ENCODE assay signal across 8 mouse cellular contexts in the genomic region with DNA sequence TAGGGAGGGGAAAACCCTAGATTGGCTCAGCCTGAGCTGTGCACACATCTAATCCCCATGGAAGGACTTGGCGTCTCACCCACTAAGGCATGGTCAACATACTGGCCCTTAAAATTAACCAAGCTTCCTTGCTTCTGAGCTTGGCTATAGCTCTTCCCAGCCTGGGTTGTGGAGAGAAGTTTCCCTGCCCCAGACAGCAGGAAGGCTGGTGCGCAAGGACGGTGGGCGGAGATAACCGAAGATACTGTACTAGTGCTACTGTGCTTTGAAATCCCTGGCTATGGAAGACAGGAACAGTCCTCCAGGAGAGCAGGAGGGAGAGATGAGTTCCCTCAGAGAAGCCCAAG. TPM values are rescaled to one million over a fixed set of nuclear protein-coding genes. Genes with fewer than 3 reads are reported as not detected.
A peak's percentile ranks its signal among the peaks of the same experiment; 100 is the strongest.
DNase-seq lines count a peak whose midpoint lies in the region; ATAC-seq and TF ChIP-seq lines count a peak whose summit lies in the region.

No protein-coding gene starts in this region.

- H3K9me3 ChIP-seq in erythroblast, embryonic 14.5 days (ENCODE audit: control insufficient read depth, low read length): no peaks in the 10 kb centered on the region
- H3K9me3 ChIP-seq in limb, embryonic 15.5 days: no peaks in the 10 kb centered on the region

- no peaks in the 10 kb centered on the region for H3K27me3 ChIP-seq in erythroblast, embryonic 14.5 days (ENCODE audit: control insufficient read depth)
- no peaks in the 10 kb centered on the region for H3K27me3 ChIP-seq in thymus, adult 2 months (ENCODE audit: control insufficient read depth, insufficient read depth, low read length)
- H3K27me3 ChIP-seq in limb, embryonic 15.5 days: no peaks in the 10 kb centered on the region

- DNase-seq in thymus, adult 2 months: no peak
- DNase-seq in thymus, postnatal 10 days (ENCODE audit: low spot score in 2 of 2): no peak
- DNase-seq in ovary, postnatal 14 days (ENCODE audit: low spot score): no peak
- DNase-seq in retina, embryonic 14.5 days (ENCODE audit: low spot score): no peak
- no peak for DNase-seq in cerebellum, postnatal 10 days

- no peak overlapping the region for H3K27ac ChIP-seq in thymus, adult 2 months (ENCODE audit: control insufficient read depth, insufficient read depth, low read length)
- H3K27ac ChIP-seq in limb, embryonic 15.5 days: peak overlapping the region; percentile 93

- peaks cover 33% of the 10 kb centered on the region for H3K4me1 ChIP-seq in erythroblast, embryonic 14.5 days (ENCODE audit: control insufficient read depth)
- H3K4me1 ChIP-seq in thymus, adult 2 months (replicated peaks; ENCODE audit: control insufficient read depth, insufficient read depth, low read length): peaks cover 19% of the 10 kb centered on the region
- H3K4me1 ChIP-seq in limb, embryonic 15.5 days: peaks cover 40% of the 10 kb centered on the region

- TF ChIP-seq CTCF in thymus, adult 2 months (IDR thresholded peaks at IDR 0.05; ENCODE audit: borderline replicate concordance, control insufficient read depth, extremely low read depth, insufficient read depth, low read length, poor library complexity): no peak

- peak overlapping the region; percentile 69 for H3K4me2 ChIP-seq in limb, embryonic 15.5 days

- no peak for TF ChIP-seq POLR2A in thymus, adult 2 months (IDR thresholded peaks at IDR 0.05; ENCODE audit: control insufficient read depth, extremely low read depth, insufficient read depth, low read length, poor library complexity)

- peak overlapping the region; percentile 79 for H3K4me3 ChIP-seq in erythroblast, embryonic 14.5 days (replicated peaks)
- H3K4me3 ChIP-seq in thymus, adult 2 months (ENCODE audit: control insufficient read depth, insufficient read depth, low read length): peak overlapping the region; percentile 63; the same call in 1 of the 2 replicates
- H3K4me3 ChIP-seq in limb, embryonic 15.5 days: peak overlapping the region; percentile 73

- no peak for ATAC-seq in erythroblast, adult 5-6 weeks (replicated peaks; ENCODE audit: low FRiP score, poor library complexity, severe bottlenecking)
- ATAC-seq in limb, embryonic 15.5 days (ENCODE audit: insufficient number of reproducible peaks, low FRiP score, low TSS enrichment, low read depth): no peak

- no peak overlapping the region for H3K9ac ChIP-seq in limb, embryonic 15.5 days

- peaks cover 24% of the 10 kb centered on the region for H3K36me3 ChIP-seq in erythroblast, embryonic 14.5 days (ENCODE audit: control insufficient read depth)
- no peaks in the 10 kb centered on the region for H3K36me3 ChIP-seq in thymus, adult 2 months (ENCODE audit: control insufficient read depth, insufficient read depth, low read length)
- peaks cover 29% of the 10 kb centered on the region for H3K36me3 ChIP-seq in limb, embryonic 15.5 days

- WGBS in thymus, adult 2 months: 95% methylated on average over 5 of the region's 5 CpGs
- 67% methylated on average over 5 of the region's 5 CpGs for WGBS in limb, embryonic 15.5 days

RNA-seq across cellular contexts. Expression of a gene that starts 0.8 kb away (rescaled TPM):
- 0.24 and 0.45 TPM in 2 replicates for polyA plus RNA-seq in erythroblast, embryonic 14.5 days (2012)
- total RNA-seq in erythroblast, adult 5-6 weeks (2015; ENCODE audit: low replicate concordance): 2.1 and 4.0 TPM in 2 replicates
- total RNA-seq in erythroblast, adult 5-6 weeks (2017; ENCODE audit: low replicate concordance): 1.5 and 1.7 TPM in 2 replicates
- 106 and 112 TPM in 2 replicates for polyA plus RNA-seq in thymus, adult 2 months (2012; rRNA removed)
- polyA plus RNA-seq in limb, embryonic 15.5 days (2015; fragmentation: Nextera tagmentation; extraction: Ambion mirVana): 89.6 and 95.0 TPM in 2 replicates

RNA-seq across cellular contexts. Expression of a gene that starts 9.6 kb away (rescaled TPM):
- 6.0 and 7.1 TPM in 2 replicates for polyA plus RNA-seq in erythroblast, embryonic 14.5 days (2012)
- total RNA-seq in erythroblast, adult 5-6 weeks (2015; ENCODE audit: low replicate concordance): 26.8 and 47.5 TPM in 2 replicates
- total RNA-seq in erythroblast, adult 5-6 weeks (2017; ENCODE audit: low replicate concordance): 10.3 and 11.4 TPM in 2 replicates
- 418 and 504 TPM in 2 replicates for polyA plus RNA-seq in thymus, adult 2 months (2012; rRNA removed)
- polyA plus RNA-seq in limb, embryonic 15.5 days (2015; fragmentation: Nextera tagmentation; extraction: Ambion mirVana): 109 and 122 TPM in 2 replicates

RNA-seq across cellular contexts. Expression of a gene that starts 12.1 kb away (rescaled TPM):
- polyA plus RNA-seq in erythroblast, embryonic 14.5 days (2012): 1.1 and 4.7 TPM in 2 replicates
- 8.3 and 15.9 TPM in 2 replicates for total RNA-seq in erythroblast, adult 5-6 weeks (2015; ENCODE audit: low replicate concordance)
- total RNA-seq in erythroblast, adult 5-6 weeks (2017; ENCODE audit: low replicate concordance): 3.1 and 4.2 TPM in 2 replicates
- 65.5 and 74.2 TPM in 2 replicates for polyA plus RNA-seq in thymus, adult 2 months (2012; rRNA removed)
- polyA plus RNA-seq in limb, embryonic 15.5 days (2015; fragmentation: Nextera tagmentation; extraction: Ambion mirVana): 33.6 and 40.4 TPM in 2 replicates

RNA-seq across cellular contexts. Expression of a gene that starts 18.1 kb away (rescaled TPM):
- polyA plus RNA-seq in erythroblast, embryonic 14.5 days (2012): 0.02 and 0.03 TPM in 2 replicates
- total RNA-seq in erythroblast, adult 5-6 weeks (2015; ENCODE audit: low replicate concordance): not detected in 2 replicates
- 1.8 TPM in 1 of 2 replicates, not detected in the other for total RNA-seq in erythroblast, adult 5-6 weeks (2017; ENCODE audit: low replicate concordance)
- polyA plus RNA-seq in thymus, adult 2 months (2012; rRNA removed): 6.6 and 10.5 TPM in 2 replicates
- 8.8 and 10.8 TPM in 2 replicates for polyA plus RNA-seq in limb, embryonic 15.5 days (2015; fragmentation: Nextera tagmentation; extraction: Ambion mirVana)

RNA-seq across cellular contexts. Expression of a gene that starts 19.2 kb away (rescaled TPM):
- 4.0 and 4.4 TPM in 2 replicates for polyA plus RNA-seq in erythroblast, embryonic 14.5 days (2012)
- total RNA-seq in erythroblast, adult 5-6 weeks (2015; ENCODE audit: low replicate concordance): 64.2 and 120 TPM in 2 replicates
- 50.0 and 52.2 TPM in 2 replicates for total RNA-seq in erythroblast, adult 5-6 weeks (2017; ENCODE audit: low replicate concordance)
- polyA plus RNA-seq in thymus, adult 2 months (2012; rRNA removed): 160 and 200 TPM in 2 replicates
- 151 and 157 TPM in 2 replicates for polyA plus RNA-seq in limb, embryonic 15.5 days (2015; fragmentation: Nextera tagmentation; extraction: Ambion mirVana)

Comparison
In these comparisons a context has a peak if more than half of its experiments do, and no peak if none do; other contexts are left out.
1. RNA of a gene that starts 0.8 kb away (polyA plus RNA-seq): 106 to 112 TPM in thymus, adult 2 months and 89.6 to 95.0 TPM in limb, embryonic 15.5 days; 0.24 to 0.45 TPM in erythroblast, embryonic 14.5 days; every median in the first group is over 10 times any median in the second.
2. RNA of a gene that starts 9.6 kb away (polyA plus RNA-seq): 418 to 504 TPM in thymus, adult 2 months and 109 to 122 TPM in limb, embryonic 15.5 days; 6.0 to 7.1 TPM in erythroblast, embryonic 14.5 days; every median in the first group is over 10 times any median in the second.
3. Peak in every context shown above with its lines, with median percentiles within 50 percentile points of each other: H3K4me3 ChIP-seq.